Mouse (Mus musculus): ENCODE data around the gene Trf.

Trf gene

DNA sequence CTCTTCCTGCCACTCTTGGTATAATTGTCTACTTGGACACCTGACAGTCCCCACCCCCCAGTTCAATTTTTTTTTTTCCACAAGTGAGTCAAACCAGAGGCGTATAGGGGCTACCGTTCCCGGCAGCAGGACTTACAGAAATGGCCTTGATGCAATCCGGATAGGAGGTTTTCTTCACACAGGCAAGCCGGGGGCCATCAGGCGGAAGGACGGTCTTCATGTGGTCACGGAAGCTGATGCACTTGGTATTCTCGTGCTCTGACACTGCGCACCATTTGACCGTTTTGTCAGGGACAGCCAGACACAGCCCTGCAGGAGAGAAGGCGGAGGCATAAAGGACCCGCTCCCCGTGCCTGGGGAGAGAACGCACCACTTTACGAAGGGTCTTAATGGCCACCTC is 2.5 kb downstream of the Trf start:
- in situ Hi-C loops (cut with MboI; ENCODE audit: unreplicated experiment in 2 of 2) = loop anchor here (5.0 to 10.0 kb wide), 6 partner anchors 65 to 770 kb away; partner anchors contain the start of gene Bfsp2 (in 1 of the 2)

DNA sequence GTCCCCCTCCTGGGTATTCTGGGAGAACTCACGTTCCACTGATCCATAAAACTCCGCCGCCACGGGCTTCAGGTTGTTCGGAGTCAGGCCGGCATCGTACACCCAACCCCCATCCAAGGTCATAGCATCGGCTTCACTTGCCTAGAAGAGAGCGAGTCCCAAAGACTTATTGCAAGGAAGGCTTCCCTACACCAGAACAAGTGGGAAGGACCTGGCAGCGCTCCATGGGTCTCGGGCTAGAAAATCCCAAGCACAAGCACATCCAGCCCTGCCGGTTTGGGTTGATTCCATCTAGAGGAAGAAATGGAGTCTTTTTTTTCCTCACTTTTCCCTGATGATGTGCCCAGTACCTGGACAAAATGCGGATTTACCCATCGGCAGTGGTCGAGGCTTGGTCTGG is 3.4 kb downstream of the Trf start:
- in situ Hi-C loops (cut with MboI; ENCODE audit: unreplicated experiment in 2 of 2) = loop anchor here (5.0 to 10.0 kb wide), 6 partner anchors 65 to 770 kb away; partner anchors contain the start of gene Bfsp2 (in 1 of the 2)

DNA sequence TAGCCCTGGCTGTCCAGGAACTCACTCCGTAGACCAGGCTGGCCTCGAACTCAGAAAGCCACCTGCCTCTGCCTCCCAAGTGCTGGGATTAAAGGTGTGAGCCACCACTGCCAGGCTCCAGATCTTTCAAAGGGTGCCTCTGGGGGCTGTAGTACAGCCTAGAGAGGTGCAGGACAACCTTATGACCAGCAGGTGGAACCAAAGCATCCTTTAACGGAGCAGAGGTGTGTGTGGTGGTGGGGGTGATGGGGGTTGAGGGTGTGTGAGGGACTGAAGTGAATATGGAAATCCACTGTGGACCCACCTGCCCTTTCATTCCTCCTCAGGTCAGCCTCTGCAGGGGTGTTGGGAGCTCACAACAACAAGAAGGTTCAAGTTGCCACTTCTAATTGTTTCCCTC is 4.8 kb downstream of the Trf start:
- in situ Hi-C loops (cut with MboI; ENCODE audit: unreplicated experiment in 2 of 2) = loop anchor here (5.0 to 10.0 kb wide), 6 partner anchors 67 to 772 kb away; partner anchors contain the start of gene Bfsp2 (in 1 of the 2)

DNA sequence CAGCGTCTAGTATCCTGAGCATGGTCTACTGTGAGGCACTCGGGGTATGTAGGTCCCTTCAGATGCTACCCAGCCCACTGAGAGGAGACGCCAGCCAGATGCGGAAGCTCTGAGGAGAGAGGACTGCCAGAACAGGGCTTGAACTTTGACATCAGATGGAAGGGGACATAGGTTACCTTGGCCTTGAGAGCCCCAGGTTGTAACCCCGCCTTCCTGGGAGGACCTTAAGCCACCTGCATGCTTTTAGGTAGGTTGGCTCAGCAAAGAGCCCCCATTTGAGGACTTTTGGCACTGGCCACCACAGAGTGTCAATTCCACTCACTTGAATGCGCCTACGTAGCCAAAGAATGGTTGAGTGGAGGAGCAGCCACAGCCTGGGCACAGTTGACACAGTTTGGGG is 5.5 kb downstream of the Trf start:
- in situ Hi-C loops (cut with MboI; ENCODE audit: unreplicated experiment in 2 of 2) = loop anchor here (5.0 to 25.0 kb wide), 7 partner anchors 68 to 773 kb away; partner anchors contain the start of genes Anapc13 (in 1 of the 2), Bfsp2 (in 1 of the 2) and Cep63 (in 1 of the 2)

DNA sequence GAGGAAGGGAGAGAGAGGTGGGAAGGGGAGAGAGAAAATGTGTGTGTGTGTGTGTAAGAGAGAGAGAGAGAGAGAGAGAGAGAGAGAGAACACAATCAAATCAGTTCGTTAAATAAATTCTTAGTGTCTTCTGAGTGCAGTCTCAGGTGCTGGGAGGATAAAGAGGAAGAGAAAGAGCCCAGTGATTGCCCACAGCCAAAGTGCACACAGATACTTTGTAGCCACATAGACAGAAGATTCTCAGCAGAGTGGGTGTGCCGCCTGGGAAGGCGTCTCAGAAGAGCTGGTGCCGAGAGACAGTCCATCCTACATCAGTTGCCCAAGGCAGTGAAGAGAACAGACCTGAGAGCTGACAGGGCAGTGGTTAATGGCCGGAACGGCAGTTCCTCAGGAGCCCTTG is 16.0 kb downstream of the Trf start:
- in situ Hi-C loops (cut with MboI; ENCODE audit: unreplicated experiment in 2 of 2) = loop anchor here (5.0 to 25.0 kb wide), 2 partner anchors 117 to 577 kb away; partner anchors contain the start of genes Anapc13 (in 1 of the 2) and Cep63 (in 1 of the 2)

DNA sequence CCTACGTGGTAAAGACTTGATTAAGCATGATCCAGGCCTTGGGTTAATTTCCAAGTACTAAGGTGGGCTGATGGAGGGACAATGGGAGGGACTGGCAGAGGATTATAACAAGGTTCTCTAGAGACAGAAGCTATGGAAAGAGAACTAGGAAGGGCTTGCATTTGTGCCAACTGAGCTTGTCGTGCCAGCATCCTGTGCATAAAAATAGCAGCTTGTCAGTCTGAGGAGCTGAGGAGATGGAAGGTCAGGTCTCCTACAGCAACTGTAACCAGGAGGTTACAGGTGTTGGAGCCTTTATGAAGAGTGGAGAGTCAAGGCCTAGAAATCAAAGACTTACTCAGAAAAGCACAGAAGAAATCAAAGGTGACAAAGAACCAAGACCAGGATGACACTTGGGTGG is 16.6 kb downstream of the Trf start:
- in situ Hi-C loops (cut with MboI; ENCODE audit: unreplicated experiment in 2 of 2) = loop anchor here (5.0 to 25.0 kb wide), 2 partner anchors 116 to 576 kb away; partner anchors contain the start of genes Anapc13 (in 1 of the 2) and Cep63 (in 1 of the 2)

DNA sequence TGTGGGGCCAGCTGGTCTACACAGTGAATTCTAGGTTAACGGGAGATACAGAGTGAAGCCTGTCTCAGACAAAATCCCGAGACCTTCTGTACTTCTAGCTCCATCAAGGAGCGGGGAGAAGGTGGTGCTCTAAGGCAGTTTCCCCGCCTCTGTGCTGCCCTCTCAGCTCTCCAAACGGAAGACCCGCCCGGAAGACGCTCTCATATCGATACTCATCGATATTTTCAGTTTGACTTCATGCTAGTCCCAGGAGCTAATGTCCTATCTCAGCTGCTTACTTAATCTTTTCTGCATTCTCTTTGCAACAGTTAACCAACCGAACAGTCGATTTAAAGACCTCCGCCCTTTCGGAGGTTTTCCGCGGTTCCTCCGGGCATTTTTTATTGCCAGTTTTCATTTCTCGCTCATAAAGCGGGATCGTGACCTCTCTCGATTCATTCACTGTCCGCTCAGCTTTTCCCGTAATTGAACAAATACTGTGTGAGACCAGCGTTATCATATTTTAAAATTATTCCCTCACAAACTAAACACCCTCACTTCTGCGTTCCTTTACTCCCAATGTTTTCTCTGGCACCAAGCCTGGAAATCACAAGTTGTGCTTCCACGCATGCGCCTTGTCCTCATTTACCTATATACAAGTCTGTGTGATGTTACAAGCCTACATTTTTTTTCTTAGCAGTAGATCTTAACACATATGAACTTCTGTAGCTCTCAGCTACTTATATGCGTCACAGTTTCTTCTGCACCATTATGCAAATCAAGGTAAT is 17.4 kb downstream of the Trf start:
- in situ Hi-C loops (cut with MboI; ENCODE audit: unreplicated experiment in 2 of 2) = loop anchor here (5.0 to 25.0 kb wide), 2 partner anchors 116 to 576 kb away; partner anchors contain the start of genes Anapc13 (in 1 of the 2) and Cep63 (in 1 of the 2)

DNA sequence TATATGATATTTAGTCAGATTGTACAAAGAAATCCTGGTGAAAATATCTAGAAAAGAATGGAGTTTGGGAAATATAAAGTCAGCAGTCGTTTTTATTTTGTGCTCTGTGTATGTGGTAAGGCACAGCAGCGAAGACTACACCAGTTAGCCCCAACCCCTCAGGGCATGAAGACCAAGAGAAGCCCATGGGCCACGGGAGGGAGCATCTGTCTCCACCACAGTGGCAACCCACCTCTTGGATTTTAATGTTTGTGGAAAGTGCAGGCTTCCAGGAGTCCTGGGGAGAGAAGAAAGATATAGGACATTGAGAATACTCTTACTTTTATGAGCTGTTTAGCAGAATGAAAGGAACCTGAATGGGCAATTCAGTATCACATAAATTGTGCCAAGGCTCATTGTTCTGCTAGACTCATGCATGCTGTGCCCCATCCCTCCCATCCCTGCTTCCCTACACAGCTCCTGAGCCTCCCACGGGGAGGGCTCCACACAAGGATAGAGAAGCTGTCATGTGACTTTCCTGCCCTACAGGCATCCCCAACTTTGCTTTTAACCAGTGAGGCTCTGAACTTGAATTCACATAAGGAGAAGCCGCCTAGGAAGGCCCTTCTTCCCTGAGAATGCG is 21.3 kb downstream of the Trf start:
- in situ Hi-C loops (cut with MboI; ENCODE audit: unreplicated experiment in 2 of 2) = loop anchor here in 1 of 2 experiments (25.0 kb wide), 1 partner anchor 572 kb away; the partner anchor contains the start of genes Anapc13 and Cep63

DNA sequence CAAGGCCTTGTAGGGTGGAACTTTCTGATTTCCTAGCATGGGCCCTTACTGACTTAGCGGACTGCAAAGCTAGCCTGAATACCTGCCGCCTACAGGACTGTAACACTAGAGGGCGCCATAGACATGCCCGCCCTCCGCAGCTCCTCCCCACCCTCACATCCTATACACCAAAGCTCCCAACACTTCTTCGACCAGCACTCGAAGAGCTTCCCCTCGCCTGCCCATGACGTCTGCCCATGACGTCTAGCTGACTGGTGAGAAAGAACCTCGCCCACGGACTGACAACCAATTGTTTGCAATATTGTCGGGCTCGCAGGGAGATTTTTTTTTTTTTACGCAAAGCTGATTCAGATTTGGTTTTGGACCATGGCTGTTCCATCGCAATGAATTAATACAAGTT is 22.4 kb downstream of the Trf start:
- in situ Hi-C loops (cut with MboI; ENCODE audit: unreplicated experiment in 2 of 2) = loop anchor here in 1 of 2 experiments (25.0 kb wide), 1 partner anchor 571 kb away; the partner anchor contains the start of genes Anapc13 and Cep63

DNA sequence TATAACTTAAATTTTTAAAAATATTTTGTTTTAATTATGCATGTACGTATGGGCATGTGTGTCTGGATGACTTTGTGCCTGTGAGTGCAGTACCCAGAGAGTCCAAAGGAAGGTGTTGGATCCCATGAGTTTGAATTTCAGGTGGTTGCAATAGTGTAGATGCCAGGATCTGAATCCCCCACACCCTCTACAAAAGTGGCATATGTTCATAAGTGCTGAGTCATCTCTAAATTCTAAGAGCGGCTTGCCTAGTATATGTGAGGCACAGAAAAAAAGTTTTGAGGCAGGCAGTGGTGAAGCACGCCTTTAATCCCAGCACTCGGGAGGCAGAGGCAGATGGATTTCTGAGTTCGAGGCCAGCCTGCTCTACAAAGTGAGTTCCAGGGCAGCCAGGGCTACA is 24.5 kb downstream of the Trf start:
- in situ Hi-C loops (cut with MboI; ENCODE audit: unreplicated experiment in 2 of 2) = loop anchor here in 1 of 2 experiments (25.0 kb wide), 1 partner anchor 568 kb away; the partner anchor contains the start of genes Anapc13 and Cep63

DNA sequence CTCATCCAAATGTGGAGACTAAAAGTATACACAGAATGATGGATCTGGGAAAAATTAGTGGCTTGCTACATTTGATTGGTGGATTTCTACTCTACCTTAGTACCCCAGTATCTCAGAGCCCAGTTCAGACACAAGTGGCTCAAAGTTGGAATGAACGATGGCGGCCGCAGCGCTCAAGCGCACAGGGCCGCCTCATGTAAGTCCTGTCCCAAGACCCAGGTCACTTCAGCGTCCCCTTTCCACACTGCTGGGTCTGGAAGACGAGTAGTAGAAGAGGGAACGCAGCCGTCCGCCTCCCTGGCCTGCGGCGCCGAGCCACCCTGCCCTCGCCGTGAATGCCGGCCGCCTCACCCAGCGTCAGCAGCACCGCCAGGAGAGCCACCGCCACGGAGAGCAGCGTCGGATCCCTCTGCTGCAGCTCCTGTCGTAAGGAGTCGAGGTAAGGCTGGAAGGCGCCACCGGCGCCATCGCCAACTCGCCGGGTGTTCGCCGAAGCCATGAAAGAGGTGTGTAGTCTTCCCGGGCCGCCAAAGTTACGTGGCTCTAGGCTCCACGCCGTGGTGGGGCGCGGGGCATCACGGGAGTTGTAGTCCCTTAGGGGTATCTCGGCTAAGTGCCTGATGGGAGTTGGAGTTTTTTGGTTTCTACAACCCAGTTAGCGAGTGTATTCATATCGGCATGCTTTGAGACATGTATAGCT is 28.5 kb downstream of the Trf start, which contains the start of gene Srprb:
TSS of gene Srprb (minus strand) at position 577 of the 700 bp plus-strand sequence.
- in situ Hi-C loops (cut with MboI; ENCODE audit: unreplicated experiment in 2 of 2) = loop anchor here in 1 of 2 experiments (25.0 kb wide), 1 partner anchor 564 kb away; the partner anchor contains the start of genes Anapc13 and Cep63

DNA sequence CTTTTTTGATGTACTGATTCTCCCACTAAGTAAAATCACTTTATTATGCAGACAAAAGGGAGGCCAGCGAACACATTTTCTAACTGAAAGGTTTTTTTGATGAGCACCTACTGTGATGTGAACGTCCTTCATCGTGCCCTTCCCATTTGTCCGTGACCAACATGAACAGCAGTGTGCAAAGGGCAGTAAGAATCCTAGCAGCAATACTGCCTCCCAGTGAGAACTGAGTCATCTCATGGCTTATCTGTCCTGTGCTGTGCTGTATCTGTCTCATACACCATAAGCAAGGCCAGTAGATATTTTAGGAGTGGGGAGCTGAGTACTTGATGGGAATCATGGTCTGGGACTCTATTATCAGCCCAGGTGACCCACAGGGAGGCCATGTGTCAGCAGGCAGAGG is 41.8 kb downstream of the Trf start:
- in situ Hi-C loops (cut with MboI; ENCODE audit: unreplicated experiment in 2 of 2) = loop anchor here in 1 of 2 experiments (25.0 kb wide), 1 partner anchor 551 kb away; the partner anchor contains the start of genes Anapc13 and Cep63

DNA sequence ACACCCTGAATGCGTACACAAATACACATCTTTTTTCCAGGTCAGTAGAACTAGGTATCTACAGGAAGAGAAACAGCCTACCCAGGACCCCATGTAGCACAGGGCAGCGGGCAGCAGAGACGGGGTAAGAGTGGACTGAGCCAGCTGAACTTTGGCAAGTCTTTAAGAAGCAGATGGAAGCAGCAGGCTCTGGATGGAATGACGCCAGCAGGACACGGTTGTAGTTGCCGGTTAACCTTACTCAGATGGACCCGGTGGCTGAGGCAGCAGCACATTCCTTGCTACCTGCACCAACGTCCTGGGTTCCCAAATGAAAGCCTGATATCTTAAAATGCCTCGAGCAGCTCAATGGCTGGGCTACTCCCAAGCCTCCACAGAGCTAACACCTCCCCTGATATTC is 43.5 kb downstream of the Trf start:
- in situ Hi-C loops (cut with MboI; ENCODE audit: unreplicated experiment in 2 of 2) = loop anchor here in 1 of 2 experiments (25.0 kb wide), 1 partner anchor 549 kb away; the partner anchor contains the start of genes Anapc13 and Cep63

DNA sequence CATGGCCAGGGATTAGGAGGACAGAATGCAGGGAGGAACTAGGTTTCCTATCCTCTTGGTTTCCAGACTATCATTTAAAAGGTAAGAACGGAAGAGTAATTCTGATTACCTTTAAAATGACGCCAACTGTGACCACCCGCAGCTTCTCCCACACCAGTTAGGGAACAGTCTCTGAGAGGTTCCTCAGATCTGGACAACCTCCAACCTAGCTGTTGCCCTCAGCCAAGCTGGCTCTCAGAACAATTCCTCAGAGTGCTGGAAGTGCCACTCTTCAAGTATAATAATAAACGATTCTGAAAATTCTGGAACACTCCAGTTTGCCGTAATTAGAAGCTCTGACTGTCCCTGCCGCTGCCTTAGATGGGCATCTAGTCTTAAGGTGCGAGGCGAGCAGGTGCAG is 44.3 kb downstream of the Trf start:
- in situ Hi-C loops (cut with MboI; ENCODE audit: unreplicated experiment in 2 of 2) = loop anchor here in 1 of 2 experiments (25.0 kb wide), 1 partner anchor 549 kb away; the partner anchor contains the start of genes Anapc13 and Cep63

DNA sequence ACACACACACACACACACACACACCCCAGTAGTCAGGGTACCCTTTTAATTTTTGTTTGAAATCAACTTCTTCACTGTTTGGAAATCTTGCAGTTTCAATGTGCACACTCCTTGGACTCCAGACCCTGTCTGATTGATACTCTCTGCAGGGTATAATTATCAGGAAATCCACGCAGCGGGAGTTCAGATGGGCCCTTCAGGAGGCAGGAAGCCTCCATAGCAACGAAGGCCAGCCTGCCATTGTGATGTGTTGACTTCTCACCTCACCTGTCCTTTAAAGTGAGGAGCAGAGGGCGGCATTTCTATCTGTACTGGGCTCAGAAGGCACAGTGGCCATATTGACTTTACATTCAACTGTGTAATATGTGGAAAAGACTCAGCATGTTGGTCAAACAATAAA is 45.4 kb downstream of the Trf start:
- in situ Hi-C loops (cut with MboI; ENCODE audit: unreplicated experiment in 2 of 2) = loop anchor here in 1 of 2 experiments (25.0 kb wide), 1 partner anchor 548 kb away; the partner anchor contains the start of genes Anapc13 and Cep63

DNA sequence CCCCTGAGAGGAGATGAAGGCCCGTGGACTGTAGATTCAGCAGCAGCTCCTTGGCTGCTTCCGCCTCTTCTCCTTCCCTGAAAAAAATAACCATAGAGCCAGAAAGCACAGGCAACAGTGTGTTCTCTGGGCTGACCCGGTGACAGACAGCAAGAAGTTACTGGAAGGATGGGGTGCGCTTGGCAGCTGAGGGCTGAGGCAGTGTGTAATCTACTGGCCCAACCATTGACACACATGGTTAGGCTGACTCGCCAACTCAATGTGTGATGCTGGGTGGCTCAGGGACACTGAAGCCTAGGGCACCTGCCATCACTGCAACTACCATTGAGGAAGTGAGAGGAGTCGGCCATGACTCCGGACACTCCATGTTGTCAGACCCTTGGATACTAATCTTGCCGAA is 48.4 kb downstream of the Trf start:
- in situ Hi-C loops (cut with MboI; ENCODE audit: unreplicated experiment in 2 of 2) = loop anchor here in 1 of 2 experiments (25.0 kb wide), 1 partner anchor 545 kb away; the partner anchor contains the start of genes Anapc13 and Cep63

DNA sequence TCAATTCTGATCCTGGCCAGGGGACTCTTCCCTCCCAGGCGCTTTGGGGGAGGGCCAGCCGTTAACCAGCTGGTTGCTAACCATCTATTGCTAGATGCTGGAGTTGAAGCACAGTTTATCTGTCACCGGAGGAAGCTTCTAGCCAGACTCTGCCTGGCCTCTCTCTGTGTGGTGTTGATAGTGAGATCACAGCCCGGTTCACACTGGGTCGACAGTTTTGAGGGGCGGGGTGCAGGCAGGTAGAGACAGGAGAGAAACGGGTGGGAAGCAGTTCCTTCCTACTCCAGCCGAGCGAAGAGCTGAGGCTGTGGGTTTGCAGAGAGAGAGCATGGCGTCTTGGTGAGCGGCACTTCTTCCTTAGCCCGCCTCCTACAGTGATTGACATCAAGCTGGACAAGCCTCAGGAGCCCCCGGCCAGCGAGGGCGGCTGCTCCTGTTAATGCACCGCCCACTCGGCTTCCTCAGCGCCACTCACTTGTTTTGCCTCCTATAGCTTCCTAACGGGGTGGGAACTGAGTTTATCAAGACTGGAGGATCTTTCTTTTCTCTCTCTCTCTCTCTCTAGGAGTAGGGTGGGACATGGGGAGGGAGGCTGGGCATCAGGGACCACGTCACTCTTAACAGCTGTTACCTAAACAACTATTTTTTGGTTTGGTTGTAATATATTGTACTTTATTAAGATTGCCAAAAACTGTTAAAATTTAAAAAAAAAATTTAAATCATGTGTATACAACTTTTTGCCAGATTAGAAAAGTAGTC is 49.3 kb downstream of the Trf start:
- in situ Hi-C loops (cut with MboI; ENCODE audit: unreplicated experiment in 2 of 2) = loop anchor here in 1 of 2 experiments (25.0 kb wide), 1 partner anchor 544 kb away; the partner anchor contains the start of genes Anapc13 and Cep63

DNA sequence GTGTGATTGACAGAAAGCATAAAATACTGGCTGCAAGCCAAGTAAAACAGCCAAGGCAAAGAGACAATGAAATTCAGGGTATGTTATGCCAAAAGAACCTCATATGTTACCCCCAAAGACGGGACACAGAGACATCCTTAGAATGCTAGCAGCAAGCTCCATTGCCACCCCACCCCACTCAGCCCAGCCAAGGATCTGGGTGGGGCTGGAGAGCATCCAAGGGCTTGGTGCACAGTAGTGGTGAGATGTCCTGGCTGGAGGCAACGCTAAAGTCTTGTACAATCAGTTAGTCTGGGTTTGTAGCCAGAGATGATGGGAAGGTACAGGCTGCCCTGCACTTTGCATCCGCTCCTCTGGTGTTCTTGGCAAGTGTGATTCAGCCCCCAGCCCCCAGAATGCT is 49.9 kb downstream of the Trf start:
- in situ Hi-C loops (cut with MboI; ENCODE audit: unreplicated experiment in 2 of 2) = loop anchor here in 1 of 2 experiments (25.0 kb wide), 1 partner anchor 543 kb away; the partner anchor contains the start of genes Anapc13 and Cep63

DNA sequence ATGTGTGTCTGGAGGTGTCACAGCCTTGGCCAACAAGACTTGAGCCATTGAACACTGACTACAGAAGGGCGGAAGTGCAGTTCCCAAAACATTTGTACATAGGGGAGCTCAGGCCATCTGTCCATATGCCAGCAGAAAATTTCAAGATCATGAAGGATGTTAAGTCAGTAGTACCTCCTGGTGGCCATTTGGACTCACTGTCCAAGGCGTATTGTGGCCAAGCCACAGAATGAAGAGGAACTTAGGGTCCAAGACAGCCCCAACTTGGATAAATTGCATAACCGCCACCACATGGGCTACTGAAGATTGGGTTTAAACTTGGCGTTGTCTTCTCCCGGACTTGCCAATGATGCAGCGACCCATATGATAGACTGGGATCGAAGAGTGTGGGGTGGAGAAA is 54.6 kb downstream of the Trf start:
- in situ Hi-C loops (cut with MboI; ENCODE audit: unreplicated experiment in 2 of 2) = loop anchor here in 1 of 2 experiments (5.0 to 25.0 kb wide), 2 partner anchors 83 to 538 kb away; partner anchors contain the start of genes Anapc13 and Cep63
